Mouse (Mus musculus) C2C12 (cell line): Measurements from ENCODE around the gene Naaladl1. TPM values are rescaled to one million over a fixed set of nuclear protein-coding genes. Genes with fewer than 3 reads are reported as not detected.
"Not testable (repeated sequence)": the region's sequence is repeated elsewhere in the genome, so short reads cannot be mapped to it uniquely, and the experiment has no call there.

Source experiments
- H3K27me3 ChIP-seq: one replicate; pipeline ENCODE4 v1.6.1; 2011; ENCODE audit not compliant: control insufficient read depth, insufficient read depth, insufficient read length
- H3K36me3 ChIP-seq: one replicate; pipeline ENCODE4 v1.6.1; 2011; ENCODE audit not compliant: control insufficient read depth, insufficient read depth
- H3K4me3 ChIP-seq: one replicate; pipeline ENCODE4 v1.5.1; 2011; ENCODE audit warnings: mild to moderate bottlenecking, control low read depth; ENCODE audit not compliant: poor library complexity, insufficient read depth, severe bottlenecking
- H3K79me2 ChIP-seq: one replicate; pipeline ENCODE4 v1.6.1; 2011; ENCODE audit not compliant: control insufficient read depth, insufficient read depth
- H3K79me3 ChIP-seq: one replicate; pipeline ENCODE4 v1.6.1; 2011; ENCODE audit warnings: low read depth, control low read depth
- H3ac ChIP-seq: one replicate; pipeline ENCODE3; 2011; ENCODE audit warnings: low read depth; ENCODE audit not compliant: control insufficient read depth, insufficient read length
- CEBPB ChIP-seq: IDR thresholded peaks from one replicate; pipeline ENCODE4 v1.6.1; 2011; ENCODE audit warnings: low read depth, mild to moderate bottlenecking, control low read depth, moderate library complexity
- CTCF ChIP-seq: IDR thresholded peaks from one replicate; pipeline ENCODE4 v1.5.1; 2011; ENCODE audit not compliant: control insufficient read depth, insufficient read depth, insufficient read length
- FOSL1 ChIP-seq: IDR thresholded peaks from one replicate; pipeline ENCODE4 v1.8.0; 2011; ENCODE audit warnings: mild to moderate bottlenecking, low read length; ENCODE audit not compliant: poor library complexity, insufficient read depth, severe bottlenecking
- MAX ChIP-seq: IDR thresholded peaks from one replicate; pipeline ENCODE4 v1.6.1; 2011; ENCODE audit warnings: mild to moderate bottlenecking, control low read depth
- MYOD1 ChIP-seq: IDR thresholded peaks from one replicate; pipeline ENCODE4 v1.6.1; 2011; ENCODE audit warnings: low read depth; ENCODE audit not compliant: control insufficient read depth, insufficient read length
- MYOG ChIP-seq: IDR thresholded peaks from one replicate; pipeline ENCODE4 v1.6.1; 2011; ENCODE audit not compliant: control insufficient read depth, insufficient read length; ENCODE audit errors: extremely low read depth
- USF1 ChIP-seq: IDR thresholded peaks from one replicate; pipeline ENCODE4 v1.6.1; 2011; ENCODE audit warnings: low read depth, mild to moderate bottlenecking, control low read depth, moderate library complexity
- polyA plus RNA-seq: library from polyadenylated mRNA; unstranded; fragments of >200 nt; fragmentation: generic; extraction: Trizol; gene quantifications from one replicate; pipeline ENCODE4 v1.2.1, GENCODE M21; 2012; ENCODE audit warnings: missing spikeins

Naaladl1 gene
- polyA plus RNA-seq, 1 experiment, result 0.16 TPM

GRCm38 (mm10) chr19:6132171-6132827, 26.7 kb downstream of the Naaladl1 start:
- Histone ChIP-seq H3K36me3 (peaks cover 9% of the 10 kb centered on the region), H3K4me3 (no peak overlapping the region), H3K27me3 (no peaks in the 10 kb centered on the region), H3K79me2 (no peaks in the 10 kb centered on the region), H3K79me3 (no peaks in the 10 kb centered on the region), H3ac (no peak overlapping the region)
- TF ChIP-seq MYOD1 (no peak), FOSL1 (no peak), MYOG (no peak), MAX (no peak)

GRCm38 (mm10) chr19:6133197-6133596, 27.6 kb downstream of the Naaladl1 start:
- not testable (repeated sequence) for H3K27me3 ChIP-seq, H3K36me3 ChIP-seq, H3K79me3 ChIP-seq, H3ac ChIP-seq, H3K4me3 ChIP-seq, H3K79me2 ChIP-seq

GRCm38 (mm10) chr19:6136397-6136796, 30.8 kb downstream of the Naaladl1 start:
- H3K79me2 ChIP-seq, result peaks cover 8% of the 10 kb centered on the region
- TF ChIP-seq MAX (peak; percentile 32), CEBPB (no peak)
- H3K27me3 ChIP-seq, result no peaks in the 10 kb centered on the region
- H3K79me3 ChIP-seq, result no peaks in the 10 kb centered on the region
- no peak overlapping the region for H3ac ChIP-seq
- H3K4me3 ChIP-seq, result no peak overlapping the region
- peaks cover 9% of the 10 kb centered on the region for H3K36me3 ChIP-seq

DNA sequence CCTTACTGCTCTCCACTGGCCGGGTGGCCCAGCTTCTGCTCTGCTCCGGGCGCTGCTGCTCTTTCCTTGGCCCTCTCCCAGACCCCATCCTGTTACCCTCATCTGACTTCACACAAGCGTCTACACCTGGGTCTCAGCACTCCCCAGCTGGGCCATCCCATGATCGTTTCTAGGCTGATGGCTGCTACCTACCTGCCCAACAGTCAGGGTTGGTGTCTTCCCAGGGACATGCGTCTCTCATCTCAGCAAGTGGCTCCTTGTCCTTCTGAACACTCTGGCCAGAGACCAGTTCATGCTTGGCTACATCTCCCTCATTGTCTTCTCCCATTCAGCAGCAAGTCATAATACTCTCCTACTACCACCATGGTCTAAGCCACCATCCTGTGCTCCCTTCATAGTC, 34.1 kb downstream of the Naaladl1 start:
- H3ac ChIP-seq, result no peak overlapping the region
- no peak overlapping the region for H3K4me3 ChIP-seq
- no peaks in the 10 kb centered on the region for H3K79me3 ChIP-seq
- H3K27me3 ChIP-seq, result peaks cover under 1% of the 10 kb centered on the region
- H3K79me2 ChIP-seq, result peaks cover 8% of the 10 kb centered on the region
- peaks cover 3% of the 10 kb centered on the region for H3K36me3 ChIP-seq
- no peak for TF ChIP-seq CTCF
- TF ChIP-seq CEBPB, result no peak
- TF ChIP-seq MYOG, result no peak

DNA sequence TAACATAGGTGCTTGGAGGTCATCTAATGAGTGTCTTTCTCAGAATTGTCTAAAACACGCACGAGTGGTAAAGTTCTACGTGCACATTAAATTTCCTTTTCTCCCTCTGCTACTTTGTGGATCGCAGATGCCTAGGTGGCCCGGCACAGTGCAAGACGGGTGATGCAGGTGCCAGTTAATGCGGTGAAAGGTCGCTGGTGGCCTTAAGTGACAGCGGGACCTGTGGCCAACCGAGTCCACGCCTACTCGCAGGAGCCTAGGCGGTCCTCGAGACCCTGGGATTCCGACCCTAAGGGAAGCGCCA, 34.7 kb downstream of the Naaladl1 start:
- peaks cover 6% of the 10 kb centered on the region for H3K27me3 ChIP-seq
- no peaks in the 10 kb centered on the region for H3K79me3 ChIP-seq
- peaks cover 3% of the 10 kb centered on the region for H3K36me3 ChIP-seq
- TF ChIP-seq CTCF (no peak), MYOD1 (no peak), MAX (no peak), USF1 (no peak), CEBPB (no peak), FOSL1 (no peak), MYOG (no peak)
- peaks cover 8% of the 10 kb centered on the region for H3K79me2 ChIP-seq
- peak overlapping the region; percentile 97 for H3ac ChIP-seq
- peak overlapping the region; percentile 56 for H3K4me3 ChIP-seq

DNA sequence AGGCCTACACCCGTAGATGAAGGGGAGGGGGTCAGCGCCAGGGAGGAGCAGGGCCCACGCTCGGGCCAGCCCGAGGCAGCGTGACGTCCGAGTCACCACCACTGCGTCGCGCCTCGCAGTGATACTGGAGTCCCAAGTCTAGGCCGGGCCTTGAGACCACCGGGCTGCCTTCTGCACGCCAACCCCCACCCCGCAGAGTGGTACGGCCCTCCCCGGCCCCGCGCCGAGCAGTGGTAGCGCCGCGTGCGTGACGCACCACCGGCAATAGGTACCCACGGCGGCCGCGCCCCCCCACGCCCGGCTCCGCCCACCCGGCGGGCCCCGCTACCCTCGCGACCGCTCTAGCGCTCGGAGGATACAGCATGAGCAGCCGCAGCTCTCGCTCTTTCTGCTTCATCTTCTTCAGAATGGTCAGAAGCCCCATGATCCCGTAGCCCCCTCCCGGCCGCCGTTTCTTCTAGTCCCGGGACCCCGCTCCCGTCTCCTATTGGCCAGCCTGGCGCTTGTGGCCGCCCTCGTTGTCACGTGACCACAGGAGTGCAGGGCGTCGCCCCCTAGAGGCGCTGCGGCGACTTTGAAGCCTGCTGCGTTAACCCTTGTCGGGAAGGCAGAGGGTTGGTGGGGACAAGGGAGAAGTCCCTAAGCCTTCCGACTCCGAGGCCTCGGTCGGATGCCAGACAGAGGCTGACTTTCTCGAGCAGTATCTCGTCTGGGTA, 35.3 kb downstream of the Naaladl1 start, which contains the start of gene Batf2:
Gene Batf2, plus strand, starts transcription at position 306 of the 716 bp plus-strand sequence.
- peak within 1 kb of the TSS; percentile 56 for H3K4me3 ChIP-seq
- no peaks in the 10 kb centered on the region for H3K36me3 ChIP-seq
- peaks cover 7% of the 10 kb centered on the region for H3K27me3 ChIP-seq
- H3K79me2 ChIP-seq, result peaks cover 8% of the 10 kb centered on the region
- TF ChIP-seq MAX, result peak; percentile 6
- TF ChIP-seq CTCF, result peak; percentile 92
- TF ChIP-seq USF1, result peak; percentile 95
- TF ChIP-seq MYOD1, result no peak
- TF ChIP-seq MYOG, result no peak
- TF ChIP-seq FOSL1, result no peak
- TF ChIP-seq CEBPB, result no peak
- H3K79me3 ChIP-seq, result no peaks in the 10 kb centered on the region
- peak within 1 kb of the TSS; percentile 97 for H3ac ChIP-seq
